Mouse (Mus musculus) neural tube, embryonic 15.5 days (tissue): ENCODE data around the gene Bcas3. TPM values are rescaled to one million over a fixed set of nuclear protein-coding genes. Genes with fewer than 3 reads are reported as not detected.
A peak's percentile ranks its signal among the peaks of the same experiment; 100 is the strongest.

Experiments
- ATAC-seq: fragments of 200-750 bp; cut with Nextera tagmentation; 2 replicates; pipeline ENCODE4 v1.8.0; 2017; ENCODE audit warnings: mild to moderate bottlenecking, moderate TSS enrichment, moderate library complexity; ENCODE audit not compliant: low FRiP score
- H3K27ac ChIP-seq: fragments of 300-500 bp; sonication (generic); replicated peaks from 2 replicates; pipeline ENCODE4 v1.5.1; 2015; ENCODE audit warnings: mild to moderate bottlenecking, inconsistent platforms
- H3K27me3 ChIP-seq: fragments of 300-500 bp; sonication (generic); replicated peaks from 2 replicates; pipeline ENCODE4 v1.6.1; 2015; ENCODE audit warnings: inconsistent platforms
- H3K36me3 ChIP-seq: fragments of 300-500 bp; sonication (generic); 2 replicates; pipeline ENCODE4 v1.6.1; 2015; ENCODE audit warnings: inconsistent platforms
- H3K4me1 ChIP-seq: fragments of 300-500 bp; sonication (generic); 2 replicates; pipeline ENCODE4 v1.6.1; 2015; ENCODE audit warnings: inconsistent platforms
- H3K4me2 ChIP-seq: fragments of 300-500 bp; sonication (generic); 2 replicates; pipeline ENCODE4 v1.6.1; 2015; ENCODE audit warnings: inconsistent platforms, mild to moderate bottlenecking, moderate library complexity
- H3K4me3 ChIP-seq: fragments of 300-500 bp; sonication (generic); replicated peaks from 2 replicates; pipeline ENCODE4 v1.5.1; 2015; ENCODE audit warnings: mild to moderate bottlenecking, inconsistent platforms
- H3K9ac ChIP-seq: fragments of 300-500 bp; sonication (generic); replicated peaks from 2 replicates; pipeline ENCODE4 v1.6.1; 2015; ENCODE audit warnings: mild to moderate bottlenecking, inconsistent platforms
- H3K9me3 ChIP-seq: fragments of 300-500 bp; sonication (generic); replicated peaks from 2 replicates; pipeline ENCODE4 v1.6.1; 2016; ENCODE audit warnings: inconsistent platforms
- WGBS: fragments of 180-500 bp; shearing (Covaris S2); methylation state at CpG from one replicate; pipeline ENCODE4 v1.1.7; 2015; ENCODE audit warnings: mixed read lengths; 5-methylcytosine and 5-hydroxymethylcytosine counted together
- polyA plus RNA-seq: library from polyadenylated mRNA; unstranded; fragments of >200 nt; fragmentation: Nextera tagmentation; extraction: Ambion mirVana; gene quantifications from 2 replicates; pipeline ENCODE4 v1.2.1, GENCODE M21; 2015

Bcas3 gene
- polyA plus RNA-seq, 1 experiment from 2014 or later: 31.6 TPM

DNA sequence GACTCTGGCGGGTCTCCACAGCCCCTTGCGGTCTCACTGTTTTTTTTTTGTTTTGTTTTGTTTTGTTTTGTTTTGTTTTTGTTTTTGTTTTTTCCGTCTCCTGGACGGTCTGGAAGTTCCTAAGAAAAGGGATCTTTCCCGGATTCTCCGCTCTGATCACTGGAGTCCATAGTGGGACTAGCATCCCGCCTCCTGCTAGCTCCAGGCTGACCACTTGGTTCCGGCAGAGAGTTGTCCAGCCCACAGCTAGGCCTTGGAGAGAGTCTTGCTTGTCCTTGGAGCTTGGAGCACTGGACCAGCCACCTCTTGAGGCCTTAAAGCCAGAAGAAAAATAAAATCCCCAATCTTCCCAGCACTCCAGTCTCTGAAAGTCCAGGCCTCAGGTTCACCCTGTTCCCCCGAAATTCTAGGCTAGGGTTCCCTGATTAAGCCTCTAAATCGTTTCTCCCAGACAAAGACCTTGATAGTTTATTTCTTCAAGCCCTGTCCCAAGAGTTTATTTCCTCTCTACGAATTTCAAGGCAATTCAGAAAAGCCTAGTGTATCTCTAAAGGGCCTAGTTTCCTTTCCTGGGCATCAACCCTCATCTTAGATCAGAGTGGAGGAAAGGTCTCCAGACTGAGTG is 480.9 kb downstream of the Bcas3 start:
- peaks cover 86% of the 10 kb centered on the region for H3K27me3 ChIP-seq

DNA sequence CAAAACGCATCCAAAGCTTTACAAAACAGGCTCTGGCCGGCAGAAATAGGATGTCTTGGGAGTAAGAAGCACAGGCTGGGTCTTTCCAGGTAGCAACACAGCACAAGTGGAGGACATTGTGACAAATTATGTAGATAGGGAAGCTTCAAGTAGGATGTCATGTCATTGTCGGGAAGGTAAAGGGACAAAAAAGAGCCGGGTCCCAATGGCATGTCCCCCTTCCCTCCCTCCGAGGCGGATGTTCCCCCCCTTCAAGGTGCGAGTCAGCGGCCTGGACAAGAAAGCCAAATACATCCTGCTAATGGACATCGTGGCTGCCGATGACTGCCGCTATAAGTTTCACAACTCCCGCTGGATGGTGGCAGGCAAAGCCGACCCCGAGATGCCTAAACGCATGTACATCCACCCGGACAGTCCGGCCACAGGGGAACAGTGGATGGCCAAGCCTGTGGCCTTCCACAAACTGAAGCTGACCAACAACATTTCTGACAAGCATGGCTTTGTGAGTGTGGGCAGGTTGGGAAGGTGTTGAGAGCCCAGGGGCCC is 481.5 kb downstream of the Bcas3 start:
- Histone ChIP-seq H3K4me1 (peaks cover 35% of the 10 kb centered on the region), H3K36me3 (no peaks in the 10 kb centered on the region), H3K4me2 (no peak overlapping the region), H3K9me3 (no peaks in the 10 kb centered on the region), H3K27me3 (peaks cover 86% of the 10 kb centered on the region), H3K27ac (no peak overlapping the region), H3K9ac (no peak overlapping the region), H3K4me3 (peak overlapping the region; percentile 33)
- ATAC-seq: no peak
- WGBS: 5% methylated on average over 17 of the region's 17 CpGs

More for the DNA sequence above, 480.9 kb downstream of the Bcas3 start:
- no peak for ATAC-seq
- Histone ChIP-seq H3K9ac (no peak overlapping the region), H3K4me3 (peak overlapping the region; percentile 33), H3K9me3 (no peaks in the 10 kb centered on the region), H3K27ac (no peak overlapping the region), H3K36me3 (no peaks in the 10 kb centered on the region), H3K4me1 (peaks cover 39% of the 10 kb centered on the region), H3K4me2 (peak overlapping the region; percentile 59; the same call in 1 of the 2 replicates)
- 4% methylated on average over 11 of the region's 11 CpGs for WGBS

- WGBS: 5% methylated on average over 9 of the region's 9 CpGs
- Histone ChIP-seq H3K9ac (no peak overlapping the region), H3K36me3 (no peaks in the 10 kb centered on the region), H3K27me3 (peaks cover 87% of the 10 kb centered on the region), H3K27ac (no peak overlapping the region), H3K9me3 (no peaks in the 10 kb centered on the region), H3K4me3 (peak overlapping the region; percentile 10), H3K4me1 (peaks cover 27% of the 10 kb centered on the region), H3K4me2 (no peak overlapping the region; the same call in 1 of the 2 replicates)
- no peak for ATAC-seq
Observed at GRCm38 (mm10) chr11:85835001-85835752, 482.2 kb downstream of the Bcas3 start.

GRCm38 (mm10) chr11:85835753-85836522 is 483.0 kb downstream of the Bcas3 start:
- Histone ChIP-seq H3K9me3 (no peaks in the 10 kb centered on the region), H3K27me3 (peaks cover 87% of the 10 kb centered on the region), H3K4me3 (peak overlapping the region; percentile 14), H3K27ac (no peak overlapping the region), H3K4me2 (peak overlapping the region; percentile 19), H3K36me3 (no peaks in the 10 kb centered on the region), H3K4me1 (peaks cover 32% of the 10 kb centered on the region), H3K9ac (no peak overlapping the region)
- ATAC-seq: no peak
- 6% methylated on average over 16 of the region's 16 CpGs for WGBS

GRCm38 (mm10) chr11:85836523-85837290 is 483.7 kb downstream of the Bcas3 start:
- peaks cover 33% of the 10 kb centered on the region for H3K4me1 ChIP-seq
- H3K4me2 ChIP-seq: peak overlapping the region; percentile 42; the same call in 1 of the 2 replicates
- H3K4me3 ChIP-seq: peak overlapping the region; percentile 23
- no peak for ATAC-seq
- H3K9me3 ChIP-seq: no peaks in the 10 kb centered on the region
- H3K27ac ChIP-seq: no peak overlapping the region
- H3K36me3 ChIP-seq: no peaks in the 10 kb centered on the region
- 3% methylated on average over 32 of the region's 32 CpGs for WGBS
- H3K27me3 ChIP-seq: peaks cover 88% of the 10 kb centered on the region
- no peak overlapping the region for H3K9ac ChIP-seq

DNA sequence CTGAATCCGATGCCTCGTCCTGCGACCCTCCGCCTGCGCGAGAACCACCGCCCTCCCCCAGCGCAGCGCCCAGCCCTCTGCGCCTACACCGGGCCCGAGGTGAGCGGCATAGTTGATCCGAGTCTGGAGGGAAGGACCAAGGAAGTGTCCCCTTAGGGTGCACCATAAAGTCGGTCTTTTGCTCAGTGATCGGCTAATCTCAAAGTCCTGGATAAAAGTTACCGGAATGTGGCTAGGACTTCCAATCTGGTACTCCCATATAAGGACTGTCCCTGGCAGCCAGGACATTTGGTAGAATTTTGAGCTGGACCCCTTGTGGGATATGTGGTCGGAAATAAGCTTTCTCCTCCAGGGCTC is 484.3 kb downstream of the Bcas3 start:
- no peak overlapping the region for H3K9ac ChIP-seq
- H3K27me3 ChIP-seq: peaks cover 88% of the 10 kb centered on the region
- 2% methylated on average over 18 of the region's 18 CpGs for WGBS
- peak overlapping the region; percentile 42; the same call in 1 of the 2 replicates for H3K4me2 ChIP-seq
- H3K27ac ChIP-seq: no peak overlapping the region
- no peaks in the 10 kb centered on the region for H3K9me3 ChIP-seq
- H3K4me3 ChIP-seq: peak overlapping the region; percentile 23
- ATAC-seq: no peak
- peaks cover 32% of the 10 kb centered on the region for H3K4me1 ChIP-seq
- no peaks in the 10 kb centered on the region for H3K36me3 ChIP-seq

DNA sequence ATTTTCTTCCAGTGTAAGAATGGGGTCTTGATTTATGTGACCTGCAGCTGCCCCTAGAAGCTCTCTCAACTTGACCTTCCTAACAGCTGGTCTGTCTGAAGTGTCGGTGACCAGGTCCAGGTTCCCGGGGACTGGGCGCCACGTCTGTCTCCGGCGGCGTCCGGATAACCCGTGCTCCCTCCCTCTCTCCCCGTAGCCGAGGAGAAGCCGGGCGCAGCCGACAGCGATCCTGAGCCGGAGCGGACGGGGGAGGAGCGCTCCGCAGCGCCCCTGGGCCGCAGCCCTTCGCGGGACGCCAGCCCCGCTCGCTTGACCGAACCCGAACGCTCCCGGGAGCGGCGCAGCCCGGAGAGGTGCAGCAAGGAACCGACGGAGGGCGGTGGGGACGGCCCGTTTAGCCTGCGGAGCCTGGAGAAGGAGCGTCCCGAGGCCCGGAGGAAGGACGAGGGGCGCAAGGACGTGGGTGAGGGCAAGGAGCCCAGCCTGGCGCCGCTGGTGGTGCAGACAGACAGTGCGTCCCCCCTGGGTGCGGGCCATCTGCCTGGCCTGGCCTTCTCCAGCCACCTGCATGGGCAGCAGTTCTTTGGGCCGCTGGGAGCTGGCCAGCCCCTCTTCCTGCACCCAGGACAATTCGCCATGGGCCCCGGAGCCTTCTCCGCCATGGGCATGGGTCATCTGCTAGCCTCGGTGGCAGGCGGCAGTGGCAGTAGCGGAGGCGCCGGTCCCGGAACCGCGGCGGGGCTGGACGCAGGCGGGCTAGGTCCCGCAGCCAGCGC is 484.9 kb downstream of the Bcas3 start:
- Histone ChIP-seq H3K4me1 (peaks cover 32% of the 10 kb centered on the region), H3K4me2 (peak overlapping the region; percentile 42), H3K36me3 (no peaks in the 10 kb centered on the region), H3K4me3 (peak overlapping the region; percentile 23), H3K9ac (no peak overlapping the region), H3K27me3 (peaks cover 90% of the 10 kb centered on the region), H3K27ac (no peak overlapping the region), H3K9me3 (no peaks in the 10 kb centered on the region)
- under 1% methylated on average over 67 of the region's 67 CpGs for WGBS
- ATAC-seq: no peak

DNA sequence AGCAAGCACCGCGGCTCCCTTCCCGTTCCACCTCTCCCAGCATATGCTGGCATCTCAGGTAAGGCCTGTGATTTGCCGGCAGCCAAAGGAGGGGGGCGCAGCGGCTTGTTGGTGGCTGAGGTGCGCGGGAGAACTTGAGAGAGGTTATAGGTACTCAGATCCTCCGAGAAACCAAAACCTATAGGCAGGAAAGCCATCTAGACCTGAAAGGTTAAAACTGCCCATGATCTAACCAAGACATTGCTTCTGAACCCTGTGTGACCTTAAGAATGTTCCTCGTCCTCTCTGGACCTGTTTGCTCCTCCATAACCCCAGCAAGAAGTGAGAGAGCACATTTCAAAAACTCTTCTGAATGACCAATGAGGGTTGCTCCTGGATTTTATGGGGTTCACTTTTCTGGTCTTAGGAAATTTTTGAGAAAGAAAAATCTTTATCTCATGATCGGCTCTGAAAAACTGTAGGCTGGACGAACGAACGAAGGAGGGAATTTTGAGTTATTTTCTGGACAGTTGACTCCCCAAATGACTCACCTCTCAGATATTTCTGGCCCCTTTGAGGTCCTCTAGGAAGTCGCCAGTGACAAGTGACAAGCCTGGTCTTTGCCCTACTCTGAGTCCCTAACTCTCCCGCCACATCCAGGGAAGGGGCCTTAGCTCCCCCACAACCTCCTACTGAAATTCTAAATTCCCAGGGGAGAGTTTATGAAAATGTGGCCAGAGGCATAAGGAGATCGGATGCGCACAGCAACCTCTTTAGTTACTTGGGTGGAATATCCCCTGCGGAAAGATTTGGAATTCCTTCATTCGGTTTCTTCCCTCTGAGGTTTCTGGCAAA is 485.7 kb downstream of the Bcas3 start:
- 7% methylated on average over 20 of the region's 20 CpGs for WGBS
- Histone ChIP-seq H3K9ac (no peak overlapping the region), H3K4me1 (peaks cover 34% of the 10 kb centered on the region)

DNA sequence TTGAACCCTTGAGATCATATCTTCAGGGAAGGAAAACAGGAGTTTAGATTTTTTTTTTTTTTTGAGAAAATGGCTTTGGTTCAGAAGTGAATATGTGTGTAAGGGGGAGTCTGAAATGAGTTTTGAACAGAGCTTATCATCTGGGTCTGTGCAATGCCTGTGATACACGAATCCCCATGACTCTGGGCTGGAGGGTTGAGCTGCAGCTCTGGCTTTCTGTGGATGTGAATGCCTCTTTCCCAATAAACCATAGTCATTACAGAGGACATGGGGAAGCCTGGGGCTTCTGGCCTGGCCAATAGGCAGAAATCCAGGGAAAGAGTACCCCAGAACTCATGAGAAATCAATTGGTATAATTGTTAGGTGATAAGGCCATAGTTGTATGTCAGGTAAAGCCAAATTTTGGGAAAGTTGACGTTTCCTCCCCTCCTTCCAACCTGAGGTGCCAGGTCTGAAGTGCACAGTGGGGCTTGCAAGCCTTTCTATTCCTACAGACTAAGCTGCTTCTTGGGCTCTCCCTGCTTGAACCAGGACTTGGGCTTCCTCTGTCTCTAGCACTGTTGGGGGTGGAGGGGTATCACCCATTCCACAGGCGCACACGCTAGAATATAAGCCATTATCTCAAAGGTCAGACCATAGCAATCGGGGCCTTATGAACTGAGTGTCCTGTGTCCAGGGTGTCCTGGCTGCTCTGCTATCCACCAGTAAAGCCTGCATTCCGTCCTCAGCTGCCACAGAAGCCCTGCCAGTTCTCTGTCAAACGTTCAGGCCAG is 486.5 kb downstream of the Bcas3 start:
- Histone ChIP-seq H3K36me3 (no peaks in the 10 kb centered on the region), H3K9me3 (no peaks in the 10 kb centered on the region), H3K4me3 (no peak overlapping the region), H3K27ac (no peak overlapping the region), H3K27me3 (peaks cover 98% of the 10 kb centered on the region), H3K9ac (no peak overlapping the region), H3K4me2 (peak overlapping the region; percentile 28; the same call in 1 of the 2 replicates), H3K4me1 (peaks cover 42% of the 10 kb centered on the region)
- ATAC-seq: no peak
- WGBS: 15% methylated on average over 7 of the region's 7 CpGs

More for the DNA sequence above, 485.7 kb downstream of the Bcas3 start:
- no peaks in the 10 kb centered on the region for H3K36me3 ChIP-seq
- peaks cover 98% of the 10 kb centered on the region for H3K27me3 ChIP-seq
- H3K4me3 ChIP-seq: peak overlapping the region; percentile 23
- peak overlapping the region; percentile 42 for H3K4me2 ChIP-seq
- no peak for ATAC-seq
- no peak overlapping the region for H3K27ac ChIP-seq
- H3K9me3 ChIP-seq: no peaks in the 10 kb centered on the region
